Mouse (Mus musculus) liver, adult 2 months (tissue): ENCODE data around the gene Pdcd4.

ENCODE experiments used
- CTCF ChIP-seq: fragments of 200-500 bp; IDR thresholded peaks from 2 replicates; pipeline ENCODE4 v1.5.1; 2011; ENCODE audit warnings: low read depth, low read length, control low read depth
- POLR2A ChIP-seq: fragments of 200-500 bp; IDR thresholded peaks from 2 replicates; pipeline ENCODE4 v1.6.1; 2011; ENCODE audit warnings: low read length, control low read depth; ENCODE audit not compliant: insufficient read depth; ENCODE audit errors: extremely low read depth

GRCm38 (mm10) chr19:53906033-53906702 lies 14.1 kb downstream of the Pdcd4 start:
- no peak for TF ChIP-seq CTCF
- TF ChIP-seq POLR2A: no peak
